In genomic region chr6:136817549-136817948, GRCm38 (mm10) we compare ENCODE assay signal across 19 mouse cellular contexts. TPM values are rescaled to one million over a fixed set of nuclear protein-coding genes. Genes with fewer than 3 reads are reported as not detected.
DNase-seq lines count a peak whose midpoint lies in the region; ATAC-seq and TF ChIP-seq lines count a peak whose summit lies in the region.
"Had no signal": no experiment of that assay in that cellular context is flagged by ENCODE, and none has a peak within 500 bp of the region (broad histone marks: within the 10 kb centered on the region; RNA-seq: fewer than 3 reads in every experiment).

No protein-coding gene starts in this region.

- WGBS in intestine, embryonic 15.5 days: 93% methylated on average over 3 of the region's 3 CpGs
- 82% methylated on average over 3 of the region's 3 CpGs for WGBS in heart, adult 2 months

- H3K9me3 ChIP-seq in intestine, embryonic 15.5 days: no peaks in the 10 kb centered on the region
- H3K9me3 ChIP-seq: embryonic facial prominence, embryonic 13.5 days; hindbrain, embryonic 13.5 days; limb, embryonic 12.5 days had no signal

- TF ChIP-seq EP300 in heart, adult 2 months (IDR thresholded peaks at IDR 0.05; ENCODE audit: insufficient read depth, low read depth, low read length): no peak

- peak overlapping the region; percentile 70; the same call in 1 of the 2 replicates for H3K27ac ChIP-seq in cortical plate, adult 2 months (ENCODE audit: insufficient read depth, low read length)
- no peak overlapping the region for H3K27ac ChIP-seq in intestine, embryonic 15.5 days
- no peak overlapping the region for H3K27ac ChIP-seq in heart, adult 2 months
- H3K27ac ChIP-seq: embryonic facial prominence, embryonic 13.5 days; hindbrain, embryonic 13.5 days; limb, embryonic 12.5 days; macrophage; stomach, postnatal 0 days had no signal

- H3K79me2 ChIP-seq in heart, adult 2 months (replicated peaks; ENCODE audit: control insufficient read depth, insufficient read depth, low read length): no peaks in the 10 kb centered on the region

- TF ChIP-seq POLR2A in cortical plate, adult 2 months (IDR thresholded peaks at IDR 0.05; ENCODE audit: extremely low read depth, insufficient read depth, low read length): no peak; the same call in 1 of the 2 replicates
- no peak for TF ChIP-seq POLR2A in heart, adult 2 months (IDR thresholded peaks at IDR 0.05; ENCODE audit: insufficient read depth, low read depth, low read length)

- intact Hi-C loops in heart, adult 2 months (cut with DNase I): no loop called here

- ATAC-seq in intestine, embryonic 15.5 days: no peak
- ATAC-seq: liver, postnatal 0 days; Patski had no signal

- no peak overlapping the region for H3K9ac ChIP-seq in intestine, embryonic 15.5 days
- no peak overlapping the region for H3K9ac ChIP-seq in heart, adult 2 months (ENCODE audit: low read depth, low read length)
- H3K9ac ChIP-seq: embryonic facial prominence, embryonic 13.5 days; hindbrain, embryonic 13.5 days; limb, embryonic 12.5 days; liver, postnatal 0 days had no signal

- no peak overlapping the region for H3K4me3 ChIP-seq in cortical plate, adult 2 months (ENCODE audit: insufficient read depth, low read length)
- H3K4me3 ChIP-seq in intestine, embryonic 15.5 days (replicated peaks): no peak overlapping the region
- H3K4me3 ChIP-seq in heart, adult 2 months: no peak overlapping the region
- H3K4me3 ChIP-seq: embryonic facial prominence, embryonic 13.5 days; hindbrain, embryonic 13.5 days; limb, embryonic 12.5 days had no signal

- H3K27me3 ChIP-seq in intestine, embryonic 15.5 days (replicated peaks): no peaks in the 10 kb centered on the region
- no peaks in the 10 kb centered on the region for H3K27me3 ChIP-seq in heart, adult 2 months (ENCODE audit: control insufficient read depth, insufficient read depth, low read length)
- H3K27me3 ChIP-seq: CH12.LX; embryonic facial prominence, embryonic 13.5 days; hindbrain, embryonic 13.5 days; limb, embryonic 12.5 days; Patski had no signal

- DNase-seq in frontal cortex, postnatal 10 days (ENCODE audit: low spot score in 2 of 2): peak; percentile 66 to 72
- peak; percentile 80 to 85 for DNase-seq in layer of hippocampus, postnatal 36 days
- DNase-seq in right cerebral cortex, postnatal 10 days (ENCODE audit: low spot score in 2 of 2): peak; percentile 91 to 94
- no peak for DNase-seq in adipocyte (ENCODE audit: low spot score)
- DNase-seq in heart, adult 2 months: no peak
- DNase-seq: cerebellum, postnatal 36 days; kidney, adult 11 months; liver, postnatal 0 days had no signal

- peaks cover 5% of the 10 kb centered on the region for H3K4me1 ChIP-seq in cortical plate, adult 2 months (ENCODE audit: control insufficient read depth, insufficient read depth, low read length)
- no peaks in the 10 kb centered on the region; the same call in 1 of the 2 replicates for H3K4me1 ChIP-seq in intestine, embryonic 15.5 days (replicated peaks)
- no peaks in the 10 kb centered on the region for H3K4me1 ChIP-seq in heart, adult 2 months (ENCODE audit: control insufficient read depth, insufficient read depth, low read length)
- H3K4me1 ChIP-seq: embryonic facial prominence, embryonic 13.5 days; hindbrain, embryonic 13.5 days; limb, embryonic 12.5 days had no signal

- TF ChIP-seq CTCF in cortical plate, adult 2 months (IDR thresholded peaks at IDR 0.05; ENCODE audit: extremely low read depth, insufficient read depth, low read length): no peak
- TF ChIP-seq CTCF in heart, adult 2 months (IDR thresholded peaks at IDR 0.05): no peak

- peaks cover 65% of the 10 kb centered on the region for H3K36me3 ChIP-seq in intestine, embryonic 15.5 days
- H3K36me3 ChIP-seq in heart, adult 2 months (ENCODE audit: control insufficient read depth, insufficient read depth, low read length): 0 out of 2 replicates have a peak, but pooled peaks cover 3% of the 10 kb centered on the region

- no peak overlapping the region for H3K4me2 ChIP-seq in intestine, embryonic 15.5 days (replicated peaks)
- H3K4me2 ChIP-seq: embryonic facial prominence, embryonic 13.5 days; hindbrain, embryonic 13.5 days; limb, embryonic 12.5 days had no signal

RNA-seq across cellular contexts. Expression of gene H2afj, which starts 9.5 kb away (rescaled TPM):
- polyA plus RNA-seq in cortical plate, adult 2 months (2012; rRNA removed): 135 and 139 TPM in 2 replicates
- total RNA-seq in layer of hippocampus, postnatal 36 days (2021): 10 to 100 TPM; 74.5 to 81.9 TPM
- polyA plus RNA-seq in intestine, embryonic 15.5 days (2015; fragmentation: Nextera tagmentation; extraction: Ambion mirVana): 199 and 202 TPM in 2 replicates
- total RNA-seq in heart, adult 2 months (2021): 10 to 100 TPM; 29.4 to 30.1 TPM
- 24.6 and 49.4 TPM in 2 replicates for polyA plus RNA-seq in heart, adult 2 months (2012; rRNA removed)

RNA-seq across cellular contexts. Expression of gene BC049715, which starts 9.9 kb away (rescaled TPM):
- polyA plus RNA-seq in cortical plate, adult 2 months (2012; rRNA removed): 1.0 and 1.4 TPM in 2 replicates
- 1 to 10 TPM; 4.2 to 6.0 TPM for total RNA-seq in layer of hippocampus, postnatal 36 days (2021)
- polyA plus RNA-seq in intestine, embryonic 15.5 days (2015; fragmentation: Nextera tagmentation; extraction: Ambion mirVana): 0.82 and 1.3 TPM in 2 replicates
- total RNA-seq in heart, adult 2 months (2021): 1 to 10 TPM in 1 of 2 experiments, under 1 TPM in 1; 0.44 to 1.8 TPM
- 0.59 and 0.61 TPM in 2 replicates for polyA plus RNA-seq in heart, adult 2 months (2012; rRNA removed)

RNA-seq across cellular contexts. Expression of gene Wbp11, which starts 10.5 kb away (rescaled TPM):
- 59.7 and 64.0 TPM in 2 replicates for polyA plus RNA-seq in cortical plate, adult 2 months (2012; rRNA removed)
- 100 to 1,000 TPM; 119 to 130 TPM for total RNA-seq in layer of hippocampus, postnatal 36 days (2021)
- 85.1 and 92.7 TPM in 2 replicates for polyA plus RNA-seq in intestine, embryonic 15.5 days (2015; fragmentation: Nextera tagmentation; extraction: Ambion mirVana)
- 10 to 100 TPM; 67.6 to 68.1 TPM for total RNA-seq in heart, adult 2 months (2021)
- 28.7 and 28.9 TPM in 2 replicates for polyA plus RNA-seq in heart, adult 2 months (2012; rRNA removed)

RNA-seq across cellular contexts. Expression of gene Hist4h4, which starts 13.3 kb away (rescaled TPM):
- polyA plus RNA-seq in cortical plate, adult 2 months (2012; rRNA removed): 0.51 and 1.1 TPM in 2 replicates
- total RNA-seq in layer of hippocampus, postnatal 36 days (2021): 10 to 100 TPM; 10.4 to 11.5 TPM
- polyA plus RNA-seq in intestine, embryonic 15.5 days (2015; fragmentation: Nextera tagmentation; extraction: Ambion mirVana): 0.40 and 0.49 TPM in 2 replicates
- 1 to 10 TPM; 5.9 to 6.5 TPM for total RNA-seq in heart, adult 2 months (2021)
- 0.16 and 0.56 TPM in 2 replicates for polyA plus RNA-seq in heart, adult 2 months (2012; rRNA removed)
- polyA plus RNA-seq: macrophage had no signal

RNA-seq across cellular contexts. Expression of gene Smco3, which starts 17.7 kb away (rescaled TPM):
- 6.5 and 8.7 TPM in 2 replicates for polyA plus RNA-seq in cortical plate, adult 2 months (2012; rRNA removed)
- 10 to 100 TPM in 1 of 2 experiments, 1 to 10 TPM in 1; 7.1 to 10.1 TPM for total RNA-seq in layer of hippocampus, postnatal 36 days (2021)
- polyA plus RNA-seq in intestine, embryonic 15.5 days (2015; fragmentation: Nextera tagmentation; extraction: Ambion mirVana): 2.3 and 3.4 TPM in 2 replicates
- total RNA-seq in heart, adult 2 months (2021): not detected
- polyA plus RNA-seq in heart, adult 2 months (2012; rRNA removed): 0.04 TPM in 1 of 2 replicates, not detected in the other
- polyA plus RNA-seq: heart, embryonic 14.5 days; limb, embryonic 12.5 days; liver, postnatal 0 days; small intestine, adult 2 months had no signal

Comparison
In these comparisons a context has a peak if more than half of its experiments do, and no peak if none do; other contexts are left out.
1. DNase-seq: peak in frontal cortex, postnatal 10 days (2 of 2), layer of hippocampus, postnatal 36 days (2 of 2) and right cerebral cortex, postnatal 10 days (2 of 2); none in adipocyte (single experiment) and heart, adult 2 months (0 of 2).